Mouse (Mus musculus): ENCODE results near the gene Pon3. TPM values are rescaled to one million over a fixed set of nuclear protein-coding genes. Genes with fewer than 3 reads are reported as not detected.

Gene Pon3
- total and polyA plus RNA-seq, 2 experiments from 2014 or later = 0.99 to 3.0 TPM

- Histone ChIP-seq H3K4me3 (ENCODE audit: low read depth, low read length) (peak overlapping the region; percentile 61), H3K27me3 (ENCODE audit: insufficient read depth, low read length) (peaks cover 6% of the 10 kb centered on the region; the same call in 1 of the 2 replicates), H3K4me2 (ENCODE audit: low read depth, low read length, poor library complexity, severe bottlenecking) (peak overlapping the region; percentile 99), H3K27ac (ENCODE audit: low read depth, low read length) (peak overlapping the region; percentile 38; the same call in 1 of the 2 replicates), H3K9me3 (ENCODE audit: low read length) (no peaks in the 10 kb centered on the region), H3K9ac (replicated peaks; ENCODE audit: low read length, poor library complexity, severe bottlenecking) (0 out of 2 replicates have a peak overlapping the region, but pooled peaks have one; percentile 55), H3K36me3 (ENCODE audit: insufficient read depth, low read length) (no peaks in the 10 kb centered on the region), H3K4me1 (ENCODE audit: insufficient read depth, low read length) (no peaks in the 10 kb centered on the region)
- WGBS = 6% methylated on average over 23 of the region's 25 CpGs
- ATAC-seq (ENCODE audit: low FRiP score) (peak; percentile 77), DNase-seq (ENCODE audit: low spot score) (peak; percentile 61)
- no peak for TF ChIP-seq CTCF (IDR thresholded peaks at IDR 0.05)
These were observed 41.4 kb upstream of the Pon3 start for GRCm38 (mm10) chr6:5297321-5298091.

GRCm38 (mm10) chr6:5296067-5296466, 40.0 kb upstream of the Pon3 start:
- Histone ChIP-seq H3K36me3 (ENCODE audit: insufficient read depth, low read length) (no peaks in the 10 kb centered on the region), H3K4me1 (ENCODE audit: insufficient read depth, low read length) (no peaks in the 10 kb centered on the region), H3K4me3 (ENCODE audit: low read depth, low read length) (no peak overlapping the region), H3K27me3 (ENCODE audit: insufficient read depth, low read length) (peaks cover 6% of the 10 kb centered on the region; the same call in 1 of the 2 replicates), H3K27ac (ENCODE audit: low read depth, low read length) (no peak overlapping the region), H3K9ac (replicated peaks; ENCODE audit: low read length, poor library complexity, severe bottlenecking) (no peak overlapping the region), H3K9me3 (ENCODE audit: low read length) (no peaks in the 10 kb centered on the region), H3K4me2 (ENCODE audit: low read depth, low read length, poor library complexity, severe bottlenecking) (no peak overlapping the region)
- DNase-seq (ENCODE audit: low spot score) = no peak
- no peak for ATAC-seq (ENCODE audit: low FRiP score)
- 95% methylated on average over 7 of the region's 7 CpGs for WGBS
- TF ChIP-seq CTCF (IDR thresholded peaks at IDR 0.05) = no peak

GRCm38 (mm10) chr6:5294659-5295449, 38.8 kb upstream of the Pon3 start:
- no peak for TF ChIP-seq CTCF (IDR thresholded peaks at IDR 0.05)
- Histone ChIP-seq H3K27ac (ENCODE audit: low read depth, low read length) (no peak overlapping the region), H3K9ac (replicated peaks; ENCODE audit: low read length, poor library complexity, severe bottlenecking) (no peak overlapping the region), H3K27me3 (ENCODE audit: insufficient read depth, low read length) (peaks cover 6% of the 10 kb centered on the region; the same call in 1 of the 2 replicates), H3K36me3 (ENCODE audit: insufficient read depth, low read length) (no peaks in the 10 kb centered on the region), H3K9me3 (ENCODE audit: low read length) (no peaks in the 10 kb centered on the region), H3K4me2 (ENCODE audit: low read depth, low read length, poor library complexity, severe bottlenecking) (no peak overlapping the region), H3K4me1 (ENCODE audit: insufficient read depth, low read length) (no peaks in the 10 kb centered on the region), H3K4me3 (ENCODE audit: low read depth, low read length) (no peak overlapping the region)
- 95% methylated on average over 16 of the region's 16 CpGs for WGBS
- no peak for DNase-seq (ENCODE audit: low spot score)
- no peak for ATAC-seq (ENCODE audit: low FRiP score)

- 69% methylated on average over 5 of the region's 5 CpGs for WGBS
- Histone ChIP-seq H3K9ac (replicated peaks; ENCODE audit: low read length, poor library complexity, severe bottlenecking) (no peak overlapping the region), H3K27ac (ENCODE audit: low read depth, low read length) (no peak overlapping the region), H3K9me3 (ENCODE audit: low read length) (no peaks in the 10 kb centered on the region), H3K4me3 (ENCODE audit: low read depth, low read length) (no peak overlapping the region), H3K36me3 (ENCODE audit: insufficient read depth, low read length) (no peaks in the 10 kb centered on the region), H3K4me2 (ENCODE audit: low read depth, low read length, poor library complexity, severe bottlenecking) (no peak overlapping the region), H3K27me3 (ENCODE audit: insufficient read depth, low read length) (peaks cover 6% of the 10 kb centered on the region; the same call in 1 of the 2 replicates), H3K4me1 (ENCODE audit: insufficient read depth, low read length) (no peaks in the 10 kb centered on the region)
- ATAC-seq (ENCODE audit: low FRiP score) (no peak), DNase-seq (ENCODE audit: low spot score) (no peak)
- TF ChIP-seq CTCF (IDR thresholded peaks at IDR 0.05) = no peak
These were observed 36.8 kb upstream of the Pon3 start for GRCm38 (mm10) chr6:5292841-5293240.

- no peak for TF ChIP-seq CTCF (IDR thresholded peaks at IDR 0.05)
- no peaks in the 10 kb centered on the region for H3K4me1 ChIP-seq (ENCODE audit: insufficient read depth, low read length)
- H3K9me3 ChIP-seq (ENCODE audit: low read length) = no peaks in the 10 kb centered on the region
- ATAC-seq (ENCODE audit: low FRiP score) = no peak
- no peaks in the 10 kb centered on the region for H3K36me3 ChIP-seq (ENCODE audit: insufficient read depth, low read length)
- H3K4me2 ChIP-seq (ENCODE audit: low read depth, low read length, poor library complexity, severe bottlenecking) = no peak overlapping the region
- H3K9ac ChIP-seq (replicated peaks; ENCODE audit: low read length, poor library complexity, severe bottlenecking) = no peak overlapping the region
- H3K4me3 ChIP-seq (ENCODE audit: low read depth, low read length) = no peak overlapping the region
- no peaks in the 10 kb centered on the region for H3K27me3 ChIP-seq (ENCODE audit: insufficient read depth, low read length)
- H3K27ac ChIP-seq (ENCODE audit: low read depth, low read length) = no peak overlapping the region
- DNase-seq (ENCODE audit: low spot score) = no peak
- WGBS = 75% methylated on average over 4 of the region's 4 CpGs
These were observed 35.4 kb upstream of the Pon3 start for GRCm38 (mm10) chr6:5291450-5291849.

GRCm38 (mm10) chr6:5287919-5288318, 31.8 kb upstream of the Pon3 start:
- H3K9ac ChIP-seq (replicated peaks; ENCODE audit: low read length, poor library complexity, severe bottlenecking) = no peak overlapping the region
- ATAC-seq (ENCODE audit: low FRiP score) = no peak

More at GRCm38 (mm10) chr6:5287919-5288318, 31.8 kb upstream of the Pon3 start:
- Histone ChIP-seq H3K27me3 (ENCODE audit: insufficient read depth, low read length) (no peaks in the 10 kb centered on the region), H3K4me2 (ENCODE audit: low read depth, low read length, poor library complexity, severe bottlenecking) (no peak overlapping the region), H3K4me3 (ENCODE audit: low read depth, low read length) (no peak overlapping the region), H3K9me3 (ENCODE audit: low read length) (no peaks in the 10 kb centered on the region), H3K4me1 (ENCODE audit: insufficient read depth, low read length) (no peaks in the 10 kb centered on the region), H3K27ac (ENCODE audit: low read depth, low read length) (no peak overlapping the region), H3K36me3 (ENCODE audit: insufficient read depth, low read length) (no peaks in the 10 kb centered on the region)
- 77% methylated on average over 5 of the region's 5 CpGs for WGBS
- TF ChIP-seq CTCF (IDR thresholded peaks at IDR 0.05) = no peak
- DNase-seq (ENCODE audit: low spot score) = no peak
